Mouse (Mus musculus): ENCODE measurements at regions not wholly inside any gene's neighbourhood (a gene's known extent, or its start where the extent isn't known, plus 50 kb on each side); places are given as distances from the start of the nearest gene placed in this dataset.

DNA sequence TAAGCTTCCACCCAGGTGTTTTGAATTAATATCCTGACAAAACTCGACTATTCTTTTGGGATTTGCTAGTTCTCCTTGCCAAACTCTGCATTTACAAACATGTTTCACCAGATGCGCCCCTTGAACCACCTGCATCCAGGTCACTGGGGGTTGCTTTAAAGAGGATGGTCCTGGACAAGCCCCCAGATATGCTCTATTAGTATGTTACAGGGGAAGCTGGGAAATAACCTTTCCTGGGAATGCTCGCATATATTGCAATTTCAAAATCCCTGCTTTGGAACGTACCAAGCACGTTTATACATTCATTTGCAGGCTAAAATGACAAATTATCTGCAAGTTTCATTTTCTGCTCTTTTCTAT lies 205.2 kb upstream of the Xrcc4 start:
- TF ChIP-seq CTCF (IDR thresholded peaks at IDR 0.05; ENCODE audit: borderline replicate concordance, extremely low read depth, insufficient read depth, insufficient read length), result no peak
- no peak for TF ChIP-seq POLR2A (IDR thresholded peaks at IDR 0.05; ENCODE audit: borderline replicate concordance, extremely low read depth, insufficient read depth, insufficient read length, poor library complexity, severe bottlenecking)

Measured in brain, embryonic 14.5 days (tissue).